Mouse (Mus musculus): ENCODE results near the gene Gm609. TPM values are rescaled to one million over a fixed set of nuclear protein-coding genes. Genes with fewer than 3 reads are reported as not detected.

The Gm609 gene
- polyA plus RNA-seq, 1 experiment from 2014 or later, result not detected

- H3K4me3 ChIP-seq, result no peak overlapping the region
- no peaks in the 10 kb centered on the region for H3K9me3 ChIP-seq
- DNase-seq (ENCODE audit: extremely low spot score, low spot score), result no peak
- no peaks in the 10 kb centered on the region for H3K27me3 ChIP-seq (ENCODE audit: poor library complexity, severe bottlenecking)
- no peaks in the 10 kb centered on the region for H3K36me3 ChIP-seq (replicated peaks)
- H3K4me1 ChIP-seq, result peaks cover 18% of the 10 kb centered on the region
- no peak overlapping the region for H3K27ac ChIP-seq
- 86% methylated on average over 2 of the region's 2 CpGs for WGBS
Observed at GRCm38 (mm10) chr16:45389833-45390232, 102.9 kb downstream of the Gm609 start.

- no peaks in the 10 kb centered on the region for H3K27me3 ChIP-seq (ENCODE audit: poor library complexity, severe bottlenecking)
- no peak for DNase-seq (ENCODE audit: extremely low spot score, low spot score)
- WGBS, result 89% methylated on average over 2 of the region's 2 CpGs
- no peak overlapping the region for H3K4me3 ChIP-seq
- H3K27ac ChIP-seq, result no peak overlapping the region
- H3K9me3 ChIP-seq, result no peaks in the 10 kb centered on the region
- peaks cover 19% of the 10 kb centered on the region for H3K4me1 ChIP-seq
- no peaks in the 10 kb centered on the region for H3K36me3 ChIP-seq (replicated peaks)
Observed at GRCm38 (mm10) chr16:45389041-45389440, 103.7 kb downstream of the Gm609 start.

- no peak overlapping the region for H3K4me3 ChIP-seq
- H3K36me3 ChIP-seq (replicated peaks), result no peaks in the 10 kb centered on the region
- 78% methylated on average over 3 of the region's 3 CpGs for WGBS
- no peaks in the 10 kb centered on the region for H3K9me3 ChIP-seq
- H3K4me1 ChIP-seq, result peaks cover 5% of the 10 kb centered on the region; the same call in 1 of the 2 replicates
- H3K27ac ChIP-seq, result no peak overlapping the region
- no peaks in the 10 kb centered on the region for H3K27me3 ChIP-seq (ENCODE audit: poor library complexity, severe bottlenecking)
- no peak for DNase-seq (ENCODE audit: extremely low spot score, low spot score)
Observed at GRCm38 (mm10) chr16:45381811-45382210, 111.0 kb downstream of the Gm609 start.

GRCm38 (mm10) chr16:45378959-45379358 lies 113.8 kb downstream of the Gm609 start:
- no peak for DNase-seq (ENCODE audit: extremely low spot score, low spot score)
- WGBS, result 85% methylated on average over 3 of the region's 3 CpGs
- Histone ChIP-seq H3K9me3 (no peaks in the 10 kb centered on the region), H3K4me3 (no peak overlapping the region), H3K27ac (no peak overlapping the region), H3K27me3 (ENCODE audit: poor library complexity, severe bottlenecking) (no peaks in the 10 kb centered on the region), H3K4me1 (no peaks in the 10 kb centered on the region), H3K36me3 (replicated peaks) (no peaks in the 10 kb centered on the region)

GRCm38 (mm10) chr16:45378147-45378943 lies 114.4 kb downstream of the Gm609 start:
- Histone ChIP-seq H3K9me3 (no peaks in the 10 kb centered on the region), H3K27ac (no peak overlapping the region), H3K4me1 (no peaks in the 10 kb centered on the region), H3K27me3 (ENCODE audit: poor library complexity, severe bottlenecking) (no peaks in the 10 kb centered on the region), H3K36me3 (replicated peaks) (no peaks in the 10 kb centered on the region), H3K4me3 (no peak overlapping the region)
- no peak for DNase-seq (ENCODE audit: extremely low spot score, low spot score)
- WGBS, result 91% methylated on average over 5 of the region's 5 CpGs

GRCm38 (mm10) chr16:45377332-45377731 lies 115.4 kb downstream of the Gm609 start:
- WGBS, result 87% methylated on average over 4 of the region's 4 CpGs
- no peak for DNase-seq (ENCODE audit: extremely low spot score, low spot score)
- Histone ChIP-seq H3K4me1 (no peaks in the 10 kb centered on the region), H3K9me3 (no peaks in the 10 kb centered on the region), H3K27ac (no peak overlapping the region), H3K27me3 (ENCODE audit: poor library complexity, severe bottlenecking) (no peaks in the 10 kb centered on the region), H3K36me3 (replicated peaks) (no peaks in the 10 kb centered on the region), H3K4me3 (no peak overlapping the region)

GRCm38 (mm10) chr16:45376812-45377211 lies 116.0 kb downstream of the Gm609 start:
- WGBS, result 67% methylated on average over 2 of the region's 2 CpGs
- DNase-seq (ENCODE audit: extremely low spot score, low spot score), result no peak
- Histone ChIP-seq H3K27me3 (ENCODE audit: poor library complexity, severe bottlenecking) (no peaks in the 10 kb centered on the region), H3K9me3 (no peaks in the 10 kb centered on the region), H3K4me1 (no peaks in the 10 kb centered on the region), H3K27ac (no peak overlapping the region), H3K36me3 (replicated peaks) (no peaks in the 10 kb centered on the region), H3K4me3 (no peak overlapping the region)

GRCm38 (mm10) chr16:45376294-45376693 lies 116.5 kb downstream of the Gm609 start:
- WGBS, result 80% methylated on average over 4 of the region's 4 CpGs
- DNase-seq (ENCODE audit: extremely low spot score, low spot score), result no peak
- Histone ChIP-seq H3K4me1 (no peaks in the 10 kb centered on the region), H3K27ac (no peak overlapping the region), H3K27me3 (ENCODE audit: poor library complexity, severe bottlenecking) (no peaks in the 10 kb centered on the region), H3K36me3 (replicated peaks) (no peaks in the 10 kb centered on the region), H3K4me3 (no peak overlapping the region), H3K9me3 (no peaks in the 10 kb centered on the region)

- H3K27ac ChIP-seq, result no peak overlapping the region
- no peaks in the 10 kb centered on the region for H3K9me3 ChIP-seq
- H3K27me3 ChIP-seq (ENCODE audit: poor library complexity, severe bottlenecking), result no peaks in the 10 kb centered on the region
- no peaks in the 10 kb centered on the region for H3K36me3 ChIP-seq (replicated peaks)
- DNase-seq (ENCODE audit: extremely low spot score, low spot score), result no peak
- no peak overlapping the region for H3K4me3 ChIP-seq
- no peaks in the 10 kb centered on the region for H3K4me1 ChIP-seq
- 77% methylated on average over 2 of the region's 2 CpGs for WGBS
Observed at GRCm38 (mm10) chr16:45375506-45376225, 117.1 kb downstream of the Gm609 start.

- no peak for DNase-seq (ENCODE audit: extremely low spot score, low spot score)
- no peak overlapping the region for H3K27ac ChIP-seq
- H3K27me3 ChIP-seq (ENCODE audit: poor library complexity, severe bottlenecking), result no peaks in the 10 kb centered on the region
- no peaks in the 10 kb centered on the region for H3K36me3 ChIP-seq (replicated peaks)
- H3K4me3 ChIP-seq, result no peak overlapping the region
- no peaks in the 10 kb centered on the region for H3K4me1 ChIP-seq
- H3K9me3 ChIP-seq, result no peaks in the 10 kb centered on the region
- WGBS, result 84% methylated on average over 2 of the region's 2 CpGs
Observed at GRCm38 (mm10) chr16:45374074-45374473, 118.7 kb downstream of the Gm609 start.

- no peaks in the 10 kb centered on the region for H3K36me3 ChIP-seq (replicated peaks)
- H3K4me3 ChIP-seq, result no peak overlapping the region
- no peaks in the 10 kb centered on the region for H3K9me3 ChIP-seq
- no peaks in the 10 kb centered on the region for H3K27me3 ChIP-seq (ENCODE audit: poor library complexity, severe bottlenecking)
- no peak for DNase-seq (ENCODE audit: extremely low spot score, low spot score)
- WGBS, result 92% methylated on average over 1 of the region's 1 CpGs
- peaks cover 4% of the 10 kb centered on the region; the same call in 1 of the 2 replicates for H3K4me1 ChIP-seq
- H3K27ac ChIP-seq, result no peak overlapping the region
Observed at GRCm38 (mm10) chr16:45371076-45371475, 121.7 kb downstream of the Gm609 start.

- Histone ChIP-seq H3K9me3 (no peaks in the 10 kb centered on the region), H3K27me3 (ENCODE audit: poor library complexity, severe bottlenecking) (no peaks in the 10 kb centered on the region), H3K4me3 (no peak overlapping the region), H3K36me3 (replicated peaks) (no peaks in the 10 kb centered on the region), H3K27ac (no peak overlapping the region), H3K4me1 (peaks cover 4% of the 10 kb centered on the region; the same call in 1 of the 2 replicates)
- 76% methylated on average over 4 of the region's 4 CpGs for WGBS
- no peak for DNase-seq (ENCODE audit: extremely low spot score, low spot score)
Observed at GRCm38 (mm10) chr16:45369285-45369965, 123.3 kb downstream of the Gm609 start.

GRCm38 (mm10) chr16:45366111-45366510 lies 126.7 kb downstream of the Gm609 start:
- DNase-seq (ENCODE audit: extremely low spot score, low spot score), result no peak
- Histone ChIP-seq H3K27ac (no peak overlapping the region), H3K4me1 (peaks cover 4% of the 10 kb centered on the region; the same call in 1 of the 2 replicates), H3K27me3 (ENCODE audit: poor library complexity, severe bottlenecking) (no peaks in the 10 kb centered on the region), H3K4me3 (no peak overlapping the region), H3K9me3 (no peaks in the 10 kb centered on the region), H3K36me3 (replicated peaks) (no peaks in the 10 kb centered on the region)
- WGBS, result 83% methylated on average over 7 of the region's 7 CpGs

All from forebrain, embryonic 10.5 days (tissue).